Mouse (Mus musculus) ovary, postnatal 36 days (tissue): ENCODE measurements around the gene Sparcl1.

Experiments used
- DNase-seq: peaks from one replicate; pipeline ENCODE4 v3.0.0; 2022; ENCODE audit warnings: low spot score, mixed read lengths

Gene Sparcl1

GRCm38 (mm10) chr5:104110171-104110920, 3.2 kb downstream of the Sparcl1 start:
- DNase-seq: no peak

DNA sequence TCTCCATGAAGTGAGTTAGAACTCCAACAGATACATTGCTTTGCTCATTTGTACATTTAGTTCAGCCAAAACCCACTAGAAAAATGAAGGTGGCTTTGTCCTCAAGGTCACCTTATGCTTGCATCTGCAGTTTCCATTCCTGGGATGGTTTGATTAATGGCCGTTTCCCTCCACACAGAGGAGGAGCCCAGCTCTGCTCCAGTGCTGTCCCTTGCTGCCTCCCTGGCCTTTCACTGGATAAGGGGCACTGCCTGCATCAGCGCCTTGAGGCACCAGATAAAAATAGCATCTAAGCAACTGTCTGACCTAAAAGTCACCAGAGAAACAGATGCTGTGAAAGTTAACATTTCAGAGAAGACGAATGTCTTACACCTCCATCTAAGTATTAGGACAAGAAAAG, 4.0 kb downstream of the Sparcl1 start:
- no peak for DNase-seq

GRCm38 (mm10) chr5:104108879-104109369, 4.6 kb downstream of the Sparcl1 start:
- DNase-seq: no peak

GRCm38 (mm10) chr5:104108127-104108875, 5.2 kb downstream of the Sparcl1 start:
- no peak for DNase-seq

GRCm38 (mm10) chr5:104104111-104104510, 9.4 kb downstream of the Sparcl1 start:
- DNase-seq: no peak

DNA sequence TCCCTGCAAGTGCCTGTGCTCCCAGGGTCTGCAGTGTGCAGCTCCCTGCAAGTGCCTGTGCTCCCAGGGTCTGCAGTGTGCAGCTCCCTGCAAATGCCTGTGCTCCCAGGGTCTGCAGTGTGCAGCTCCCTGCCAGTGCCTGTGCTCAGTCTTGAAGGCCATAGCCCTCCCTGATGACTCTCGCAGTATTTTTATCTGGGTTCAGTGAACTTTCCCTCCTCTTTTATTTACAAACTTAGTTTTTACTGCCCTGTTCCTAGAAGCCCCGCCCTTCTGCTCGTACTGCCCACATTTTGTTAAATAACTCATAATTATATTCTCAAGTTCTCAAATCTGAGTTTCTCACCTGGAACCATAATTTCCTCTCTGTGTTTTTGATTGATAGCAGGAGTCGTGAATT, 10.4 kb downstream of the Sparcl1 start:
- no peak for DNase-seq

GRCm38 (mm10) chr5:104101678-104102531, 11.6 kb downstream of the Sparcl1 start:
- no peak for DNase-seq

DNA sequence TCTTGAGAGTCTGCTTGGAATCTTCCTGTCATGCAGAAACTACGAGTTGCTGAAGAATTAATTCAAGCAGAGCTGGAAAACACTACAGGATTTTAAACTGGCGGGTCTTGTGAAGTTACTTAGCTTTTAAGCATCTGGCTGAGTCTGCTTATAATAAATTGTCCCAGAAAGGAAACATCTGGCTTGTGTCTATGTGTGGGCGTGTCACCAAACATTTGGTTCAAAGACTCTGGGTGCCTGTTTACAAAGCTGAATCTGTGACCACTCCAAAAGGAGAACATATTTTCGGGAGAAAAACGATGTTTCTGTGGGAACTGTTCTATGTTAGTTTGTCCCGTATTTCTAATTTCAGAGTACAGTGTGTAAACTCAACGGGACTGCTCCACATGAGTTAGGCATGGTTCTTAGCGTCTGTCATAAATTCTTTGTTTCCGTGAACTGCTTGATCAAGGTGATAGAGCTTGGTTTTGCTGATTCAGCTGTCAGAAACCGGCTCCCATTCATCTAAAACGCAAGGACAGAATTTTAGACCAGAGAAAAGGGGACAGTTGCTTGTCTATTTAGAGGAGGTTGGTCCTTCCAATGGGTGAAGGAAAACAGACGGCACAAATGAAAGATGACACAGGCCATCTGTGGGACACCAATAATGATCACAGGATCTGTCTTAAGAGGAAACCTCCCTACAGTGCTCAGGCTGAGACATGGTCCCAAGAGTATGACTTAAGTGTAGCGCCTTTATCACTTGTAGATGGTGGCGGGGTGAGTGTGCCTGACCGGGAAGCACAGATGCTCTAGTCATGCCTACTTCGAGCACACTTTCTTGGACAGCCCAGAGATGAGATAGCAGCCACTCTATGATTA, 17.2 kb downstream of the Sparcl1 start:
- DNase-seq: no peak

- no peak for DNase-seq
Measured at GRCm38 (mm10) chr5:104095416-104096077, 18.0 kb downstream of the Sparcl1 start.

GRCm38 (mm10) chr5:104089751-104090150, 23.8 kb downstream of the Sparcl1 start:
- no peak for DNase-seq

DNA sequence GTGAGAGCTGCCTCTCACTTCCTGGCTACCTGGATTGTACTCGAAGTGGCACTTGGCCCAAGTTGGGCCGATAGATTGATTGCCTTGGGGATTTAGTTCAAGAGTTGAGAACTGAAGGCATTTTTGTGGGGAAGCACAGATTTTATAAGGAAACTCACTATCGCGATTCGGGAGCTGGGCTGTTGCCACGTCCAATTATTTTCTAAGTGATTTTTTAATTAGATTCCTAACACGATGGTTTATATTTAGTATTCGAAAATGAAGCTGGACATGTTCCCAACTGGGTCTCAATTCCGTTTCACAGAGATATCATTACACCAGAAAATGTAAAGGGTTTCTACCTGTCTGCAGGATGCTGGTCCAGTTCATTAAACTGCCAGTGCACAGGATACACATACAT, 28.2 kb downstream of the Sparcl1 start:
- no peak for DNase-seq

GRCm38 (mm10) chr5:104080736-104081135, 32.8 kb downstream of the Sparcl1 start:
- no peak for DNase-seq

- DNase-seq: no peak
Measured at GRCm38 (mm10) chr5:104077508-104077907, 36.0 kb downstream of the Sparcl1 start, which contains the start of gene Gm17660. Gene Gm17660 (minus strand): TSS chr5:104077608.

GRCm38 (mm10) chr5:104076361-104076760, 37.2 kb downstream of the Sparcl1 start:
- DNase-seq: no peak

DNA sequence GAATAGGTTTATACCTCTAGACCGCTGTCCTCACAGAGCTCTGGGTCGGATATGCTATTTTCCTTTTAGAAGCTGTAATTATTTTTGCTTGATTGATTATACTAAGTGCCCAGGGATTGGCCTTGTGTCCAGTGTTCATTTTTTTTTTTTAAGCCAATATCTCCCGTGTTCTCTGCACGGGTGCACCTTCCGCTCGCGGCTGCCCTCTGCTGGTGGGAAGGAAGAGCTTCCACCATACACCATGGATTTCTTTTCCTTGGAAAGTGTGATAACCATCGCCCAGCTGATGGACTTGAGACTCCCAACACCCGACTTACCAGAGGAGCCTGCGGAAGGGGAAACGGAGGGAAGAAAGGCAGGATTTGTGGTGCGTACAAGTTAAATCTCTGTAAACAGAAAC, 39.1 kb downstream of the Sparcl1 start:
- peak; percentile 65 for DNase-seq

- DNase-seq: no peak
Measured at GRCm38 (mm10) chr5:104073602-104074001, 39.9 kb downstream of the Sparcl1 start.

DNA sequence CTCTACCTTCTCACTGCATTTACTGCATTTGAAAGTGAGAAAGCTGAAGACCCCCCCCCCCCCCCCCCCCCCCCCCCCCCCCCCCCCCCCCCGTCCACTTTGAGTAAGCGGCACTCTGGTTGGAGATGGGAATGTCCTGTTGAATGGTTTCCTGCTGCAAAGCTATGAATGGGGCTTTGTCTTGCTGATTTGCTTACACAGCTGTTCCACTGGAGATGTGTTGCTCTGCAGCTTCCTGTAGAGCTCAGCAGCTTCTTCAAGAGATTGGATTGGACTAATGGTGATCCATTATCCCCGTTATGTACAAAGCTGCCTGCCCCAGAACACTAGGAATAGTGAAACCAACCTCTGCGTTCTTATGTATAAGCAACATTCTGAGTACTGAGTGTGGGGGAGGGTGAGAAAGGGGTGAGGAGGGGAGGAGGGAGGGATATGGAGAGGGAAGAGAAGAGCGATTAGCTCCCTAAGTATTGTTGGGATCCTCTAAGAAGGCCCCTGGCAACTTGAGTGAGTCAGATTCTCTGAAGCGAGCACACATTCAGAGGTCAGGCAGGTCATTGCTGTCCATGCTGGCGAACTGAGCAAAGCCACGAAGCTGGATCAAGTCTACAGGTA, 41.2 kb downstream of the Sparcl1 start:
- DNase-seq: no peak

GRCm38 (mm10) chr5:104071048-104071447, 42.5 kb downstream of the Sparcl1 start:
- DNase-seq: no peak

DNA sequence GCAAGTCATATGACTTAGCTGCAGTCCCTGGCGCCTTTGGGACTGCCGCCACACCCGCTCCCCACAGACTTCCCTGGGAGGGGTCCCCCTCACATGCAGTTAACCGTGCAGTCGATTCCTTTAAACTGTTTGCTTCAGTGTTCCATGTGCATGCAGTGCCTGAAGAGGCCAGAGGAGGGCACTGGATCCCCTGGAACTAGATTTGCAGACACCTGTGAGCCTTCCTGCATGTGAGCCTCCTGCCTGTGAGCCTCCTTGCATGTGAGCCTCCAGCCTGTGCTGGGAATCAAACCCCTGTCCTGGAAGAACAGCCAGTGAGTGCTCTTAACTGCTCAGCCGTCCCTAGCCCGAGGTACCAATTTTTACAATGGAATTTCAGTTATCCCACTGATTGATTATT, 44.8 kb downstream of the Sparcl1 start:
- DNase-seq: no peak
